Mouse (Mus musculus): Measurements from ENCODE around the gene Tenm1. TPM values are rescaled to one million over a fixed set of nuclear protein-coding genes. Genes with fewer than 3 reads are reported as not detected.

Gene Tenm1
- polyA plus RNA-seq, 1 experiment from 2014 or later: 14.3 TPM

GRCm38 (mm10) chrX:42511105-42511504 is 917.8 kb downstream of the Tenm1 start:
- Histone ChIP-seq H3K9ac (no peak overlapping the region), H3K36me3 (no peaks in the 10 kb centered on the region), H3K27ac (replicated peaks) (no peak overlapping the region), H3K9me3 (no peaks in the 10 kb centered on the region), H3K27me3 (no peaks in the 10 kb centered on the region), H3K4me1 (replicated peaks) (no peaks in the 10 kb centered on the region), H3K4me2 (no peak overlapping the region), H3K4me3 (no peak overlapping the region)
- ATAC-seq (ENCODE audit: low read depth): no peak
- 90% methylated on average over 2 of the region's 2 CpGs for WGBS

- Histone ChIP-seq H3K4me2 (no peak within 1 kb of the TSS), H3K27ac (replicated peaks) (no peak within 1 kb of the TSS), H3K4me1 (replicated peaks) (no peaks in the 10 kb centered on the region), H3K36me3 (no peaks in the 10 kb centered on the region), H3K27me3 (no peaks in the 10 kb centered on the region), H3K4me3 (no peak within 1 kb of the TSS), H3K9me3 (no peaks in the 10 kb centered on the region), H3K9ac (no peak within 1 kb of the TSS)
- 81% methylated on average over 12 of the region's 13 CpGs for WGBS
- ATAC-seq (ENCODE audit: low read depth): no peak
These were observed 926.5 kb downstream of the Tenm1 start, which contains the start of gene Sh2d1a for GRCm38 (mm10) chrX:42502291-42503043. TSS of gene Sh2d1a (plus strand) at chrX:42502453.

GRCm38 (mm10) chrX:42500538-42500937 is 928.4 kb downstream of the Tenm1 start:
- no peak overlapping the region for H3K4me3 ChIP-seq
- no peak for ATAC-seq (ENCODE audit: low read depth)
- H3K4me2 ChIP-seq: no peak overlapping the region
- no peaks in the 10 kb centered on the region for H3K9me3 ChIP-seq
- no peaks in the 10 kb centered on the region for H3K27me3 ChIP-seq
- no peak overlapping the region for H3K9ac ChIP-seq
- H3K36me3 ChIP-seq: no peaks in the 10 kb centered on the region
- H3K27ac ChIP-seq (replicated peaks): no peak overlapping the region
- H3K4me1 ChIP-seq (replicated peaks): no peaks in the 10 kb centered on the region

- no peaks in the 10 kb centered on the region for H3K4me1 ChIP-seq (replicated peaks)
- no peak for ATAC-seq (ENCODE audit: low read depth)
- no peak overlapping the region for H3K9ac ChIP-seq
- H3K9me3 ChIP-seq: no peaks in the 10 kb centered on the region
- no peaks in the 10 kb centered on the region for H3K27me3 ChIP-seq
- no peak overlapping the region for H3K4me3 ChIP-seq
- no peak overlapping the region for H3K27ac ChIP-seq (replicated peaks)
- 91% methylated on average over 8 of the region's 8 CpGs for WGBS
- H3K4me2 ChIP-seq: no peak overlapping the region
- H3K36me3 ChIP-seq: no peaks in the 10 kb centered on the region
These were observed 938.6 kb downstream of the Tenm1 start for GRCm38 (mm10) chrX:42490336-42490735.

GRCm38 (mm10) chrX:42489446-42489845 is 939.5 kb downstream of the Tenm1 start, which contains the start of gene Tex13c2:
TSS of gene Tex13c2 (plus strand) at chrX:42489691.
- H3K4me1 ChIP-seq (replicated peaks): no peaks in the 10 kb centered on the region
- 88% methylated on average over 16 of the region's 16 CpGs for WGBS
- no peak within 1 kb of the TSS for H3K4me3 ChIP-seq
- H3K27ac ChIP-seq (replicated peaks): no peak within 1 kb of the TSS
- ATAC-seq (ENCODE audit: low read depth): no peak
- H3K36me3 ChIP-seq: no peaks in the 10 kb centered on the region
- H3K4me2 ChIP-seq: no peak within 1 kb of the TSS
- no peak within 1 kb of the TSS for H3K9ac ChIP-seq
- no peaks in the 10 kb centered on the region for H3K27me3 ChIP-seq
- H3K9me3 ChIP-seq: no peaks in the 10 kb centered on the region

Other genes starting within 250 kb of the Tenm1 start
- not detected in 2 replicates for gene Tex13c1, start 162.0 kb upstream of the Tenm1 start, polyA plus RNA-seq (2015; fragmentation: Nextera tagmentation; extraction: Ambion mirVana)